In genomic region chr4:149725661-149726350, GRCm38 (mm10) we compare ENCODE assay signal across 8 mouse cellular contexts. TPM values are rescaled to one million over a fixed set of nuclear protein-coding genes. Genes with fewer than 3 reads are reported as not detected.
DNase-seq lines count a peak whose midpoint lies in the region; ATAC-seq and TF ChIP-seq lines count a peak whose summit lies in the region.

No protein-coding gene starts in this region.

- peak; percentile 86 for DNase-seq in kidney, adult 18-20 months
- DNase-seq in adrenal gland, adult 2 months, result peak; percentile 93
- peak; percentile 71 for DNase-seq in embryo, embryonic 10.5 days (ENCODE audit: low spot score)
- peak; percentile 48 for DNase-seq in heart, postnatal 0 days (ENCODE audit: low spot score)
- DNase-seq in left cerebral cortex, adult 8-10 months (ENCODE audit: low spot score in 2 of 2), result peak; percentile 65 to 74
- DNase-seq in spleen, postnatal 4 days (ENCODE audit: low spot score in 2 of 2), result peak; percentile 76 to 89

- ATAC-seq in kidney, embryonic 16.5 days (ENCODE audit: low FRiP score, low TSS enrichment), result no peak
- no peak for ATAC-seq in heart, postnatal 0 days (ENCODE audit: insufficient read depth, low read depth)
- ATAC-seq in midbrain, embryonic 12.5 days (ENCODE audit: low FRiP score, low read depth), result no peak

- H3K4me2 ChIP-seq in kidney, embryonic 16.5 days (replicated peaks; ENCODE audit: low read depth, low read length), result no peak overlapping the region
- H3K4me2 ChIP-seq in heart, postnatal 0 days (ENCODE audit: low read depth, low read length), result no peak overlapping the region
- no peak overlapping the region for H3K4me2 ChIP-seq in midbrain, embryonic 12.5 days (replicated peaks)

- peaks cover 60% of the 10 kb centered on the region for H3K36me3 ChIP-seq in kidney, embryonic 16.5 days (ENCODE audit: insufficient read depth, low read length)
- peaks cover 63% of the 10 kb centered on the region for H3K36me3 ChIP-seq in heart, postnatal 0 days (replicated peaks; ENCODE audit: control insufficient read depth, insufficient read depth, low read length)
- peaks cover 81% of the 10 kb centered on the region for H3K36me3 ChIP-seq in midbrain, embryonic 12.5 days

- no peak overlapping the region for H3K27ac ChIP-seq in kidney, embryonic 16.5 days (ENCODE audit: low read length)
- no peak overlapping the region for H3K27ac ChIP-seq in heart, postnatal 0 days (ENCODE audit: low read depth)
- H3K27ac ChIP-seq in midbrain, embryonic 12.5 days (replicated peaks), result 0 out of 2 replicates have a peak overlapping the region, but pooled peaks have one; percentile 25

- no peak overlapping the region for H3K4me3 ChIP-seq in kidney, embryonic 16.5 days (ENCODE audit: low read length)
- H3K4me3 ChIP-seq in heart, postnatal 0 days (ENCODE audit: low read depth, low read length), result no peak overlapping the region
- H3K4me3 ChIP-seq in midbrain, embryonic 12.5 days, result no peak overlapping the region

- peak; percentile 70 for TF ChIP-seq CTCF in heart, postnatal 0 days (IDR thresholded peaks at IDR 0.05; ENCODE audit: low read depth)

- H3K9me3 ChIP-seq in kidney, embryonic 16.5 days (ENCODE audit: low read length), result no peaks in the 10 kb centered on the region
- no peaks in the 10 kb centered on the region for H3K9me3 ChIP-seq in heart, postnatal 0 days (replicated peaks; ENCODE audit: control insufficient read depth, low read length)
- no peaks in the 10 kb centered on the region for H3K9me3 ChIP-seq in midbrain, embryonic 12.5 days

- H3K27me3 ChIP-seq in kidney, embryonic 16.5 days (ENCODE audit: insufficient read depth, low read length), result no peaks in the 10 kb centered on the region
- no peaks in the 10 kb centered on the region for H3K27me3 ChIP-seq in heart, postnatal 0 days (ENCODE audit: control insufficient read depth, insufficient read depth, low read length)
- H3K27me3 ChIP-seq in midbrain, embryonic 12.5 days, result no peaks in the 10 kb centered on the region

- no peak overlapping the region for H3K9ac ChIP-seq in kidney, embryonic 16.5 days (replicated peaks; ENCODE audit: low read length)
- H3K9ac ChIP-seq in heart, postnatal 0 days (replicated peaks; ENCODE audit: low read depth, low read length), result no peak overlapping the region
- H3K9ac ChIP-seq in midbrain, embryonic 12.5 days (replicated peaks), result no peak overlapping the region

- 72% methylated on average over 15 of the region's 15 CpGs for WGBS in kidney, embryonic 16.5 days
- WGBS in heart, postnatal 0 days, result 46% methylated on average over 15 of the region's 15 CpGs
- 70% methylated on average over 15 of the region's 15 CpGs for WGBS in midbrain, embryonic 12.5 days

- no peak for TF ChIP-seq EP300 in heart, postnatal 0 days (IDR thresholded peaks at IDR 0.05; ENCODE audit: low read depth)

- no peaks in the 10 kb centered on the region for H3K4me1 ChIP-seq in kidney, embryonic 16.5 days (ENCODE audit: insufficient read depth, low read length)
- peaks cover 4% of the 10 kb centered on the region; the same call in 1 of the 2 replicates for H3K4me1 ChIP-seq in heart, postnatal 0 days (ENCODE audit: control insufficient read depth, insufficient read depth)
- peaks cover 12% of the 10 kb centered on the region; the same call in 1 of the 2 replicates for H3K4me1 ChIP-seq in midbrain, embryonic 12.5 days

RNA-seq across cellular contexts. Expression of gene Tmem201, which starts 12.0 kb away (rescaled TPM):
- polyA plus RNA-seq in kidney, embryonic 16.5 days (2015; fragmentation: Nextera tagmentation; extraction: Ambion mirVana), result 39.2 and 41.8 TPM in 2 replicates
- total RNA-seq in adrenal gland, adult 2 months (2021), result 10 to 100 TPM; 30.0 to 31.0 TPM
- polyA plus RNA-seq in adrenal gland, adult 2 months (2012; rRNA removed), result 85.3 and 95.4 TPM in 2 replicates
- total RNA-seq in heart, postnatal 0 days (2014; rRNA removed; ENCODE audit: low replicate concordance), result 64.7 and 80.0 TPM in 2 replicates
- 38.8 and 43.0 TPM in 2 replicates for polyA plus RNA-seq in heart, postnatal 0 days (2015; fragmentation: Nextera tagmentation; extraction: Ambion mirVana)
- total RNA-seq in left cerebral cortex, adult 8-10 months (2022), result 10 to 100 TPM; 65.4 to 71.4 (median 69.0) TPM
- 38.2 and 39.3 TPM in 2 replicates for polyA plus RNA-seq in midbrain, embryonic 12.5 days (2016; fragmentation: Nextera tagmentation; extraction: Ambion mirVana)

RNA-seq across cellular contexts. Expression of gene Pik3cd, which starts 23.4 kb away (rescaled TPM):
- 4.5 and 4.7 TPM in 2 replicates for polyA plus RNA-seq in kidney, embryonic 16.5 days (2015; fragmentation: Nextera tagmentation; extraction: Ambion mirVana)
- 1 to 10 TPM; 6.1 to 6.2 TPM for total RNA-seq in adrenal gland, adult 2 months (2021)
- polyA plus RNA-seq in adrenal gland, adult 2 months (2012; rRNA removed), result 4.2 and 5.0 TPM in 2 replicates
- total RNA-seq in heart, postnatal 0 days (2014; rRNA removed; ENCODE audit: low replicate concordance), result 2.3 and 14.8 TPM in 2 replicates
- 1.3 and 1.4 TPM in 2 replicates for polyA plus RNA-seq in heart, postnatal 0 days (2015; fragmentation: Nextera tagmentation; extraction: Ambion mirVana)
- total RNA-seq in left cerebral cortex, adult 8-10 months (2022), result 10 to 100 TPM; 21.6 to 25.5 (median 23.3) TPM
- polyA plus RNA-seq in midbrain, embryonic 12.5 days (2016; fragmentation: Nextera tagmentation; extraction: Ambion mirVana), result 13.2 and 14.0 TPM in 2 replicates

RNA-seq across cellular contexts. Expression of gene Slc25a33, which starts 48.3 kb away (rescaled TPM):
- polyA plus RNA-seq in kidney, embryonic 16.5 days (2015; fragmentation: Nextera tagmentation; extraction: Ambion mirVana), result 13.9 and 14.2 TPM in 2 replicates
- 10 to 100 TPM; 18.7 to 26.7 TPM for total RNA-seq in adrenal gland, adult 2 months (2021)
- 29.0 and 43.2 TPM in 2 replicates for polyA plus RNA-seq in adrenal gland, adult 2 months (2012; rRNA removed)
- total RNA-seq in heart, postnatal 0 days (2014; rRNA removed; ENCODE audit: low replicate concordance), result 3.0 and 9.8 TPM in 2 replicates
- polyA plus RNA-seq in heart, postnatal 0 days (2015; fragmentation: Nextera tagmentation; extraction: Ambion mirVana), result 13.3 and 15.1 TPM in 2 replicates
- 10 to 100 TPM; 31.9 to 33.7 (median 32.4) TPM for total RNA-seq in left cerebral cortex, adult 8-10 months (2022)
- 17.3 and 17.5 TPM in 2 replicates for polyA plus RNA-seq in midbrain, embryonic 12.5 days (2016; fragmentation: Nextera tagmentation; extraction: Ambion mirVana)
